Mouse (Mus musculus) G1E (cell line): Measurements from ENCODE around the gene Capn10. TPM values are rescaled to one million over a fixed set of nuclear protein-coding genes. Genes with fewer than 3 reads are reported as not detected.

ENCODE experiments used
- ATAC-seq: 2 replicates; pipeline ENCODE4 v1.8.0; 2016; ENCODE audit warnings: mild to moderate bottlenecking; ENCODE audit not compliant: insufficient number of reproducible peaks, poor library complexity, low FRiP score, severe bottlenecking; ENCODE audit errors: extremely low read depth
- DNase-seq: peaks from one replicate; pipeline ENCODE4 v3.0.0; 2012; ENCODE audit warnings: low spot score
- H3K27me3 ChIP-seq: 2 replicates; pipeline ENCODE4 v1.6.1; 2012; ENCODE audit warnings: mild to moderate bottlenecking, low read length, inconsistent platforms; ENCODE audit not compliant: insufficient read depth
- H3K36me3 ChIP-seq: replicated peaks from 2 replicates; pipeline ENCODE3; 2012; ENCODE audit warnings: mild to moderate bottlenecking, inconsistent platforms
- H3K4me1 ChIP-seq: 2 replicates; pipeline ENCODE4 v1.6.1; 2012; ENCODE audit warnings: low read depth, low read length, inconsistent platforms, mixed read lengths; ENCODE audit not compliant: insufficient read depth
- H3K4me3 ChIP-seq: 2 replicates; pipeline ENCODE4 v1.5.1; 2012; ENCODE audit warnings: low read depth, mild to moderate bottlenecking, inconsistent platforms, low read length, moderate library complexity, mixed read lengths
- H3K9me3 ChIP-seq: replicated peaks from 2 replicates; pipeline ENCODE4 v1.6.1; 2012; ENCODE audit warnings: inconsistent platforms
- CTCF ChIP-seq: IDR thresholded peaks from 2 replicates; pipeline ENCODE4 v1.5.1; 2012; ENCODE audit warnings: low read depth, low read length, inconsistent platforms, mixed read lengths
- GATA1 ChIP-seq: IDR thresholded peaks from 2 replicates; pipeline ENCODE4 v1.6.1; 2012; ENCODE audit warnings: borderline replicate concordance, low read length, inconsistent platforms, mixed read lengths
- GATA2 ChIP-seq: IDR thresholded peaks from 2 replicates; pipeline ENCODE4 v1.6.1; 2012; ENCODE audit warnings: low read depth, low read length, inconsistent platforms, borderline replicate concordance
- POLR2AphosphoS5 ChIP-seq: IDR thresholded peaks from 2 replicates; pipeline ENCODE4 v1.6.1; 2012; ENCODE audit warnings: low read depth, low read length, inconsistent platforms; ENCODE audit not compliant: insufficient replicate concordance
- TAL1 ChIP-seq: conservative IDR thresholded peaks from 2 replicates; pipeline ENCODE4 v1.6.1; 2012; ENCODE audit warnings: low read depth, low read length, inconsistent platforms, mixed read lengths
- polyA plus RNA-seq: library from polyadenylated mRNA; stranded (reverse); fragments of >175 nt; gene quantifications from 2 replicates; pipeline ENCODE4 v1.2.3, GENCODE M21; 2012
- total RNA-seq, 2 experiments: library from RNA; stranded (forward) in 1 of 2; stranded (reverse) in 1 of 2; fragments of 200-1000 nt in 1 of 2; fragments of >200 nt in 1 of 2; fragmentation: Nextera tagmentation in 1 of 2; gene quantifications; 2 replicates each; pipeline ENCODE4 v1.2.3; 2014 to 2017

The Capn10 gene
- 3.3 and 13.2 TPM in 2 replicates for total RNA-seq (2014; fragmentation: Nextera tagmentation)
- 22.3 and 25.6 TPM in 2 replicates for total RNA-seq (2017)
- polyA plus RNA-seq = 25.0 and 27.9 TPM in 2 replicates

DNA sequence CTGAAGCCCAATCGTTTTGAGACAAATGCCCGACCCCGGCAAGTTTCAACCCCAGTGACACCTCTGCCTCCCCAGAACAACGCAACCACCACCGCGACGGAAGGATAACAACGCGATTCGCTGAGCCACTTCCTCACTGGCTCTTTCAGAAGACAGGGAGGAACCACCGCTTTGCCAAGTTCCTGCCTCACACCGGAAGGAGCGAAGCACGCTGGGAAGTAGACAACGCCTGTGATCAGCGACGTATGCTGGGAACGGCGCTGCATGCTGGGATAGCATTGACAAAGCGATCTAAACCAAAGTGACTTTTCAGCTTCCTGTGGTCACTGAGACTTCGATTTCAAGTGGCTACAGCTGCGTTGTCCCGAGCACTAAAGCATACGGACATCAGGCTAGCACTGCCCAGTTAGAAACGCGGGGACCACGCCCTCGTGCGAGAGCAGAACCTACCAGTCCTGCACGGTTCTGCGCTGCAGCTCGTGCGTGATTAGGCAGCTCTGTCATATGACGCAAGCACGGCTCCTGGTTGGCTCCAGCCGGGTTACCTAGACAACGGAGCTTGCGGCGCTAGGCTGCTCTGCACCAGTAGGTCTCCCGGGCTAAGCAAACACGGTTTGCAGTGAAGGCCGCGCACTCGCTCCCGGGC, at the start of gene Capn10:
Capn10 (plus strand) TSS at position 195 of the 646 bp plus-strand sequence.
- peaks cover 41% of the 10 kb centered on the region for H3K36me3 ChIP-seq
- no peak for TF ChIP-seq CTCF
- peak; percentile 78; the same call in 1 of the 2 replicates for TF ChIP-seq POLR2AphosphoS5
- peak; percentile 92 for ATAC-seq

DNA sequence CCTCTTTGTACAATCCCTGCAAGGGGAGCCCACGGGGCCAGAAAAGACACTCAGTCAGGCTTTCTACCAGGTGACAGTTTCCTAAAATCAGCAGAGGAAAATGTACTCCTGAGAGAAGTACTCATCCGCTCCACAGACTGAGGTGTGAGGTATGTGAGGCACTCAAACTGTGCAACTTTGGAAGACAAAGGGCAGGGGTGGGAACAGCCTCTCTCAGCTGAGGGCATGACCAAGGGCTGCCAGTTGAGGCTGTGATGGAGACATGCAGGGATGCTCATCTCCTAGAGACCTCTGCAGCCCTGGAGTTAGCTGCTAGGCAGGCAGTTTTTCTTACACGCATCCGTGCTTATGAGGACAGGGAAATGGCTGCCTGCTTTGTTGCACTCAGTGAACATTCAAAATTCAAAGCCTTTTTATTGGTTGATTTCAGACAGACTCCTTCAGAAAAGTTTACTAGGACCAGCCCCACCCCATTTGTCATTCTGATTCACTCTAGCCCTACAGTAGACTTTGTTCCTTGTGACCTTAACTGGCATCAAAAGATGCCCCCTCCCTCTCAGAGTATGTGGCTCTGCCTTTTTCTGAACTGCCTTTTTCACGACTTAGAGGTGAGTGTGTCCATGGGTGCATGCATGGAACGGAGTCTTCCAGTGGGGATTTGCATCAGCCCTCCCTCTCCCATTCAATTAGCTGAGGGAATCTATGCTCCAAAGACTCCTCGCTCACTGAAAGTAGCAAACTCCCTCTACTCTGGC, 45.1 kb upstream of the Capn10 start:
- no peak overlapping the region for H3K4me3 ChIP-seq
- DNase-seq (no peak), ATAC-seq (no peak)
- no peaks in the 10 kb centered on the region for H3K4me1 ChIP-seq
- peaks cover 4% of the 10 kb centered on the region; the same call in 1 of the 2 replicates for H3K27me3 ChIP-seq
- no peaks in the 10 kb centered on the region for H3K9me3 ChIP-seq
- TF ChIP-seq GATA1 = no peak
- TF ChIP-seq GATA2 = no peak
- no peak for TF ChIP-seq CTCF
- no peak for TF ChIP-seq POLR2AphosphoS5
- TF ChIP-seq TAL1 = no peak
- no peaks in the 10 kb centered on the region for H3K36me3 ChIP-seq

More for the DNA sequence above, at the start of gene Capn10:
- peak; percentile 98 for DNase-seq
- Histone ChIP-seq H3K4me3 (peak within 1 kb of the TSS; percentile 79), H3K9me3 (no peaks in the 10 kb centered on the region), H3K4me1 (peaks cover 45% of the 10 kb centered on the region), H3K27me3 (peaks cover 2% of the 10 kb centered on the region)

DNA sequence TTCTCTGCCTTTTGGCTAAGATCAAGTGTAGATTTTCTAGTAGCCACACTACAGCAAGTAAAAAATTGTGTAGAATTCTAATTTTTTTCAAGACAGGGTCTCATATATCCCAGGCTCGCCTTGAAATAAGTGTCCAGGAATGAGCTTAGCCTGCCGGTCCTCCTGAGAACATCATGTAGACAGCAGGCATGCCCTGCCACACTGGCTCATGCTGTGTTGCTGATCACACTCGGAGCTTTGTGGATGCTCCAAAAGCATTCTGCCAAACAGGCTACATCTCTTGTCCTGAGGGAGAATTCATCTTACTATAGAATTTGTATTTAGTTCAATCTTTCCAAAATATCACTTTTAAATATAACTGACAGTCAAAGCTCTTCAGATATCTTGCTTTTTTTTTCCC, 41.4 kb upstream of the Capn10 start:
- peaks cover 23% of the 10 kb centered on the region for H3K27me3 ChIP-seq
- ATAC-seq = no peak
- TF ChIP-seq TAL1 (no peak), CTCF (no peak), GATA2 (no peak), GATA1 (no peak), POLR2AphosphoS5 (no peak)
- H3K4me3 ChIP-seq = no peak overlapping the region
- no peaks in the 10 kb centered on the region for H3K9me3 ChIP-seq
- peaks cover 6% of the 10 kb centered on the region; the same call in 1 of the 2 replicates for H3K4me1 ChIP-seq
- H3K36me3 ChIP-seq = no peaks in the 10 kb centered on the region
- no peak for DNase-seq

DNA sequence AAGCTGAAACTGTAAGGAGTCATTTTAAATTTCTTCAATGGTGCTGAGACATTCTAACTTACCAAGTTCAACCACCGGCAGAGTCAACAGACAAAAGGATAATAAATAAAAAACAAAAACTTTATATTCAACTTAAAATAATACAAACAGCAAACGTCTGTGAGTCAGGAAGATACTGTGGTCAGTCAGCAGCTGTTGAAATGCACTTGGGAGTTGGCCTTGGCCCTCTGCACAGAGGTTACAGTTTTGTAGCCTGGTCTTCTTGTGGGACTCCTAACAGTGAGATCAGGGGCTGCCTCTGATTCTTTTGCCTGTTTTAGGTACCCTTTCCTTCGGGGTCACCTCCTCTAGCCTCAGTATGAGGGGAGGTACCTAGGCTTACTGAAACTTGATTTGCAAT, 40.3 kb upstream of the Capn10 start:
- H3K27me3 ChIP-seq = peaks cover 27% of the 10 kb centered on the region
- DNase-seq = no peak
- H3K36me3 ChIP-seq = no peaks in the 10 kb centered on the region
- H3K4me1 ChIP-seq = peaks cover 6% of the 10 kb centered on the region; the same call in 1 of the 2 replicates
- TF ChIP-seq GATA2 = no peak
- TF ChIP-seq POLR2AphosphoS5 = no peak
- TF ChIP-seq GATA1 = no peak
- no peak for TF ChIP-seq TAL1
- no peak for TF ChIP-seq CTCF
- H3K9me3 ChIP-seq = no peaks in the 10 kb centered on the region
- H3K4me3 ChIP-seq = no peak overlapping the region
- no peak for ATAC-seq

- H3K36me3 ChIP-seq = no peaks in the 10 kb centered on the region
- peaks cover 6% of the 10 kb centered on the region; the same call in 1 of the 2 replicates for H3K4me1 ChIP-seq
- peaks cover 36% of the 10 kb centered on the region for H3K27me3 ChIP-seq
- no peaks in the 10 kb centered on the region for H3K9me3 ChIP-seq
- ATAC-seq (peak; percentile 73), DNase-seq (peak; percentile 77)
- TF ChIP-seq TAL1 (no peak), POLR2AphosphoS5 (no peak), GATA1 (no peak), CTCF (peak; percentile 96), GATA2 (no peak)
- H3K4me3 ChIP-seq = no peak overlapping the region
Measured at GRCm38 (mm10) chr1:92895089-92895488, 39.1 kb upstream of the Capn10 start.

DNA sequence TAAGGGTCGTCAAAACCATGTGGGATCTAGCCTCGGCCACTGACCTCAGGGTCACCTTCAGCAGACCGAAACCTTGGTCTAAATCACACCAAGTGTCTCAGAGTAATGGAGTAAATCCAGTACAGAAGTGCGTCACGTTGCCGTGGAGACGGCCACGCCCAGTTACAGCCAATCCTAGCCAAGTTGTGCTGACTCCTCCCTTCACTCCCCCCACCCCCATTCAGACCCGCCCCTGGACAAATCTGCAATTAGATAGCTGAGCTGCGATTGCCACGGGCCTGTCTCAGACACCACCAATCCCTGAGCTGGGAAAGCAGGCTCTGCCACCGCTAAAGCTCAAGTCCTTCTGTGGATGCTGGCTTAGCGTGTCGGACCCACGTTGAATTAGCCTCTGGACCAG, 31.4 kb upstream of the Capn10 start, which contains the start of gene Ankmy1:
Ankmy1 (minus strand) TSS at position 121 of the 400 bp plus-strand sequence.
- ATAC-seq (no peak), DNase-seq (no peak)
- H3K9me3 ChIP-seq = no peaks in the 10 kb centered on the region
- no peak for TF ChIP-seq TAL1
- no peak for TF ChIP-seq GATA2
- no peak for TF ChIP-seq POLR2AphosphoS5
- no peak for TF ChIP-seq CTCF
- TF ChIP-seq GATA1 = no peak
- H3K27me3 ChIP-seq = peaks cover 41% of the 10 kb centered on the region
- H3K4me3 ChIP-seq = no peak within 1 kb of the TSS
- H3K4me1 ChIP-seq = peaks cover 24% of the 10 kb centered on the region
- H3K36me3 ChIP-seq = peaks cover 13% of the 10 kb centered on the region
